Mouse (Mus musculus) megakaryocyte-erythroid progenitor cell, adult 5 weeks (primary cell): ENCODE measurements around the gene Ephb2. TPM values are rescaled to one million over a fixed set of nuclear protein-coding genes. Genes with fewer than 3 reads are reported as not detected.

Experiments used
- polyA plus RNA-seq: library from polyadenylated mRNA; stranded (reverse); fragments of >175 nt; gene quantifications from 2 replicates; pipeline ENCODE4 v1.2.3, GENCODE M21; 2012

The Ephb2 gene
- polyA plus RNA-seq = 1.3 and 2.9 TPM in 2 replicates

GRCm38 (mm10) chr4:136835621-136836386, at the start of gene Ephb2:
Gene Ephb2, minus strand, starts transcription at chr4:136835988.

GRCm38 (mm10) chr4:136622388-136622787, 213.4 kb downstream of the Ephb2 start, which contains the start of gene Lactbl1:
Gene Lactbl1, plus strand, starts transcription at chr4:136622621.

GRCm38 (mm10) chr4:136610387-136610856, 225.4 kb downstream of the Ephb2 start, which contains the start of gene Tex46:
Gene Tex46, plus strand, starts transcription at chr4:136610437.

DNA sequence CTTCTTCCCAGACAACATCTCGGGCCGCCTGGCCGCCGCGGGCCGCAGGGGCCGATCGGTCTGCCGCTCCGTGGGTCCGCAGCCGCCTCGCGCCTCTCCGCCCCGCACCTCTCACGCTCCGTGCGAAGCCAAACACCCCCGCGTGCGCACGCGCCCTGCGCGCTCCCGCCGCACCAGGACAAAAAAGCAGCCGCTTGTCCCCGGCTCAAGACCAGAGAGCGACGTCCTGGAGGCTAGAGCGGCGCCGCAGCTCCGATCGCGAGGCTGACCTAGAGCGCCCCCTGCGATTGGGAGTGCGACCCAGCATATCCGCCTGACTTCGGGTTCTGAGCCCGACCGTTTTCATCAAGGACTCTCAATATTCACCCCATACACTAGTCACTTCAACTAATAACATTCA, 233.2 kb downstream of the Ephb2 start, which contains the start of gene Kdm1a:
Gene Kdm1a (minus strand): TSS at position 156 of the 400 bp plus-strand sequence.

Other genes with a start within 250 kb of the Ephb2 start
- gene Kdm1a, start 233.3 kb downstream of the Ephb2 start, polyA plus RNA-seq = 18.9 and 22.0 TPM in 2 replicates
- gene Tex46, start 225.6 kb downstream of the Ephb2 start, polyA plus RNA-seq = not detected in 2 replicates
- 0.20 and 0.31 TPM in 2 replicates for gene Lactbl1, start 213.4 kb downstream of the Ephb2 start, polyA plus RNA-seq
- 2.5 and 3.1 TPM in 2 replicates for gene C1qb, start 50.2 kb upstream of the Ephb2 start, polyA plus RNA-seq
- gene C1qc, start 57.1 kb upstream of the Ephb2 start, polyA plus RNA-seq = 3.3 and 5.4 TPM in 2 replicates
- gene C1qa, start 62.8 kb upstream of the Ephb2 start, polyA plus RNA-seq = 3.9 and 6.1 TPM in 2 replicates
- gene Epha8, start 120.8 kb upstream of the Ephb2 start, polyA plus RNA-seq = not detected in 2 replicates
- 7.0 and 9.9 TPM in 2 replicates for gene Zbtb40, start 212.8 kb upstream of the Ephb2 start, polyA plus RNA-seq